Mouse (Mus musculus) liver, embryonic 12.5 days (tissue): ENCODE measurements around the gene Olfr552. TPM values are rescaled to one million over a fixed set of nuclear protein-coding genes. Genes with fewer than 3 reads are reported as not detected.
"Not testable (repeated sequence)": the region's sequence is repeated elsewhere in the genome, so short reads cannot be mapped to it uniquely, and the experiment has no call there.

Experiments
- ATAC-seq: fragments of 200-750 bp; cut with Nextera tagmentation; 2 replicates; pipeline ENCODE4 v1.8.0; 2017; ENCODE audit warnings: moderate number of reproducible peaks, mild to moderate bottlenecking, moderate library complexity
- H3K27ac ChIP-seq: fragments of 300-500 bp; sonication (generic); 2 replicates; pipeline ENCODE4 v1.5.1; 2016; ENCODE audit warnings: mild to moderate bottlenecking
- H3K27me3 ChIP-seq: fragments of 300-500 bp; sonication (generic); replicated peaks from 2 replicates; pipeline ENCODE4 v1.6.1; 2016; ENCODE audit warnings: mild to moderate bottlenecking, moderate library complexity
- H3K36me3 ChIP-seq: fragments of 300-500 bp; sonication (generic); 2 replicates; pipeline ENCODE4 v1.6.1; 2016; ENCODE audit warnings: mild to moderate bottlenecking, moderate library complexity
- H3K4me1 ChIP-seq: fragments of 300-500 bp; sonication (generic); 2 replicates; pipeline ENCODE4 v1.6.1; 2016
- H3K4me2 ChIP-seq: fragments of 300-500 bp; sonication (generic); 2 replicates; pipeline ENCODE4 v1.6.1; 2016; ENCODE audit warnings: mild to moderate bottlenecking, moderate library complexity
- H3K4me3 ChIP-seq: fragments of 300-500 bp; sonication (generic); 2 replicates; pipeline ENCODE4 v1.5.1; 2016; ENCODE audit warnings: mild to moderate bottlenecking, moderate library complexity
- H3K9ac ChIP-seq: fragments of 300-500 bp; sonication (generic); 2 replicates; pipeline ENCODE4 v1.6.1; 2016; ENCODE audit warnings: mild to moderate bottlenecking, moderate library complexity
- H3K9me3 ChIP-seq: fragments of 300-500 bp; sonication (generic); replicated peaks from 2 replicates; pipeline ENCODE4 v1.6.1; 2016; ENCODE audit warnings: mild to moderate bottlenecking, moderate library complexity
- WGBS: fragments of 180-500 bp; shearing (Covaris S2); methylation state at CpG from one replicate; pipeline ENCODE4 v1.1.7; 2016; ENCODE audit not compliant: insufficient replicate concordance; 5-methylcytosine and 5-hydroxymethylcytosine counted together
- polyA plus RNA-seq: library from polyadenylated mRNA; unstranded; fragments of >200 nt; fragmentation: Nextera tagmentation; extraction: Ambion mirVana; gene quantifications from 2 replicates; pipeline ENCODE4 v1.2.1, GENCODE M21; 2016

Olfr552 gene
- polyA plus RNA-seq, 1 experiment from 2014 or later, result not detected

DNA sequence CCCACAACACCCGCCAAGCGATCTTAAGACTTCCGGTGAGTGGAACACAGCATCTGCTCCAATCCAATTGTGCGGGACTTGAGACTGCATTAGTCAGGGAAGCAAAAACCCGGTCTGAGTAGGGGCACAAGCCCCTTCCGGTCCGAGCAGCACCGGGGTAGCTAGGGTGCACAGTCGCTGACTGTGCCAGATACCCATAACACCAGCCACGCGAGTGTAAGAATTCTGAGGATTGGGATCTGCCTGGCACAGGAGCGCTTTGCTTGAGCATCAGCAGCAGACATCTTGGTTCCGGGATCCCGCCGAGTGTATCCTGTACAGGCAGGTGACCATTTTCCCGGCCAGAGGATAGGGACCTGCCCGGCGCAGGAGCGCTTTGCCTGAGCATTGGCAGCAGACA is 22.8 kb downstream of the Olfr552 start:
- not testable (repeated sequence) for H3K4me2 ChIP-seq, H3K27me3 ChIP-seq, H3K36me3 ChIP-seq, H3K9me3 ChIP-seq, H3K4me3 ChIP-seq, H3K9ac ChIP-seq, H3K4me1 ChIP-seq, H3K27ac ChIP-seq, ATAC-seq
- WGBS, result 68% methylated on average over 19 of the region's 19 CpGs

DNA sequence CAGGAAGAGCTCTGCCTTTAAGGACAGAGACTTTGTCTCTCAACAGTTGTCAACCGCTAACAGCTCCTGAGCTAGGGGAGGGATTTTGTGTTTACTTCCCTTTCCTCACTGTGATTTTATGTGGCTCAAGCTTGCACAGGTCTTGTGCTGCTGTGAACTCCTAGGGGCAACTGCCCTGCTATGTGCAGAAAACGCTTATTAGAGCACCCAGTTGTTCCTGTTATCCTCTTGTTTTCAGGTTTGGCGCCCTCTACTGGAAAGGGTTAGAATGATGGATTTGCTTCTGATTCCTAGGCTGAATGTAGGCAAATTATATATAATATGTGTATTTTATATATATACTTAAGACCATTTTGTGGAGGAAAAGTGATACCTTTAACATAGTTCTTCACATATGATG is 39.1 kb downstream of the Olfr552 start:
- H3K27ac ChIP-seq, result no peak overlapping the region
- no peak overlapping the region for H3K9ac ChIP-seq
- no peaks in the 10 kb centered on the region for H3K36me3 ChIP-seq
- H3K9me3 ChIP-seq, result no peaks in the 10 kb centered on the region
- no peak overlapping the region for H3K4me2 ChIP-seq
- WGBS, result 19% methylated on average over 3 of the region's 3 CpGs
- no peak for ATAC-seq
- H3K4me1 ChIP-seq, result no peaks in the 10 kb centered on the region
- H3K4me3 ChIP-seq, result no peak overlapping the region
- no peaks in the 10 kb centered on the region for H3K27me3 ChIP-seq

DNA sequence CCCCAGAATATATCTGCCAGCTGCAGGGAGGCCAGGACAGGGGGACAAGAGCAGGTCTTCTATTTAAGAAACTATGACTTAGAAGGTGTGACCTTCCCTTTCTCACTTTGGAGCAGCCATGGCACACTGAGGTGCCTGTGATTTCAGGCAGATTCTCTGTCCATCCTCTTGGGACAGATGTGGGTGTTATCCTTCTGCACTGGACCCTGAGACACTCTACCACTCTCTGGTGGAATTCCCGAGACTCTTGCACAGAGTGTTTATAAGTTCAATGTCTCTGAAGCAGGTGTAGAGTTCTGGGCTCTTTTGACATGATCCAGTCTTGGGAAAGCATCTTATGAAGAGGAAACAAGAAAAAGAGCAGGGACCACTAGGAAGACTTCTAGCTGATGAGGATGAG is 40.6 kb downstream of the Olfr552 start, which contains the start of gene Olfr554:
TSS of gene Olfr554 (plus strand) at position 301 of the 400 bp plus-strand sequence.
- Histone ChIP-seq H3K27me3 (no peaks in the 10 kb centered on the region), H3K9me3 (no peaks in the 10 kb centered on the region), H3K9ac (no peak within 1 kb of the TSS), H3K27ac (no peak within 1 kb of the TSS), H3K4me2 (no peak within 1 kb of the TSS), H3K4me3 (no peak within 1 kb of the TSS), H3K4me1 (no peaks in the 10 kb centered on the region), H3K36me3 (no peaks in the 10 kb centered on the region)
- no peak for ATAC-seq
- 33% methylated on average over 1 of the region's 1 CpGs for WGBS

DNA sequence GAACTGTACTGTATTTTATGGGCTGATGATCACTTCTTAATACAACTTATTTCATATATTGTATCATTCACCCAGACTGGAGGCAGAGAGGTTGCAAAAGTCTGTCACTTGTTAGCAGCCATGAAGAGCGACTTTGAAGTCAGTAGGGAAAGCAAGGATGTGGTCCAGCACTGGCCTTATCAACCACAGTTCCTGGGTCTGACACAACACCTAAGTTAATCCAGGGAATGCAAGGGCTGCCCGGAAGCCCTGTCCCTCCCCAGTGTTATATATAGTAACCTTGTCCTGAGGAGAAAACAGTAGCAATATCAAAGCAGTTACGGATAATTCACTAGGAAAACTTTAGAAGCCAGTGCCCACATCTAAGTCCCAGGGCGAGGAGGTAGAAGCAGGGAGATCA is 47.4 kb downstream of the Olfr552 start:
- H3K4me1 ChIP-seq, H3K36me3 ChIP-seq, H3K9me3 ChIP-seq, H3K27ac ChIP-seq, H3K4me2 ChIP-seq, H3K27me3 ChIP-seq, H3K9ac ChIP-seq, H3K4me3 ChIP-seq, ATAC-seq: not testable (repeated sequence)
- WGBS, result 55% methylated on average over 4 of the region's 4 CpGs

Other genes with a start within 250 kb of the Olfr552 start
- gene Rrm1, start 156.1 kb upstream of the Olfr552 start, polyA plus RNA-seq, result 254 and 266 TPM in 2 replicates
- gene Olfr543, start 116.1 kb upstream of the Olfr552 start, polyA plus RNA-seq, result 0.33 and 0.41 TPM in 2 replicates
- 0.04 and 0.19 TPM in 2 replicates for gene Olfr544, start 109.5 kb upstream of the Olfr552 start, polyA plus RNA-seq
- not detected in 2 replicates for gene Olfr545, start 98.2 kb upstream of the Olfr552 start, polyA plus RNA-seq
- gene Olfr547, start 63.0 kb upstream of the Olfr552 start, polyA plus RNA-seq, result not detected in 2 replicates
- not detected in 2 replicates for gene Olfr548-ps1, start 56.9 kb upstream of the Olfr552 start, polyA plus RNA-seq
- not detected in 2 replicates for gene Olfr549, start 47.9 kb upstream of the Olfr552 start, polyA plus RNA-seq
- 0.49 and 0.62 TPM in 2 replicates for gene Trim21, start 32.3 kb upstream of the Olfr552 start, polyA plus RNA-seq
- not detected in 2 replicates for gene Olfr550, start 26.3 kb upstream of the Olfr552 start, polyA plus RNA-seq
- not detected in 2 replicates for gene Olfr551, start 5.9 kb upstream of the Olfr552 start, polyA plus RNA-seq
- not detected in 2 replicates for gene Olfr553, start 20.4 kb downstream of the Olfr552 start, polyA plus RNA-seq
- not detected in 2 replicates for gene Olfr554, start 40.7 kb downstream of the Olfr552 start, polyA plus RNA-seq
- not detected in 2 replicates for gene Olfr555, start 61.1 kb downstream of the Olfr552 start, polyA plus RNA-seq
- not detected in 2 replicates for gene Olfr556, start 67.1 kb downstream of the Olfr552 start, polyA plus RNA-seq
- gene Trim68, start 89.6 kb downstream of the Olfr552 start, polyA plus RNA-seq, result 2.2 and 2.7 TPM in 2 replicates
- gene Olfr557, start 98.1 kb downstream of the Olfr552 start, polyA plus RNA-seq, result not detected in 2 replicates
- gene Olfr558, start 104.4 kb downstream of the Olfr552 start, polyA plus RNA-seq, result not detected in 2 replicates
- gene Olfr33, start 121.3 kb downstream of the Olfr552 start, polyA plus RNA-seq, result not detected in 2 replicates
- gene Olfr559, start 129.7 kb downstream of the Olfr552 start, polyA plus RNA-seq, result not detected in 2 replicates
- not detected in 2 replicates for gene Olfr560, start 161.6 kb downstream of the Olfr552 start, polyA plus RNA-seq
- gene Olfr78, start 161.7 kb downstream of the Olfr552 start, polyA plus RNA-seq, result not detected in 2 replicates
- gene Olfr561, start 173.5 kb downstream of the Olfr552 start, polyA plus RNA-seq, result not detected in 2 replicates
- not detected in 2 replicates for gene Olfr564, start 205.7 kb downstream of the Olfr552 start, polyA plus RNA-seq